Mouse (Mus musculus) urinary bladder, postnatal 36 days (tissue): ENCODE results near the gene Trappc2l.
"Not testable (repeated sequence)": the region's sequence is repeated elsewhere in the genome, so short reads cannot be mapped to it uniquely, and the experiment has no call there.

Experiments
- DNase-seq, 2 experiments: peaks; one replicate each; pipeline ENCODE4 v3.0.0; 2022; ENCODE audit warnings: low spot score in 2 of 2, mixed read lengths in 1 of 2

Gene Trappc2l

GRCm38 (mm10) chr8:122624653-122625052 lies 13.2 kb downstream of the Trappc2l start:
- no peak for DNase-seq

- no peak for DNase-seq
Measured at GRCm38 (mm10) chr8:122625811-122626210, 14.4 kb downstream of the Trappc2l start.

- DNase-seq: no peak
Measured at GRCm38 (mm10) chr8:122626896-122627295, 15.5 kb downstream of the Trappc2l start.

- DNase-seq: no peak
Measured at GRCm38 (mm10) chr8:122629388-122629787, 17.9 kb downstream of the Trappc2l start.

GRCm38 (mm10) chr8:122630696-122631095 lies 19.3 kb downstream of the Trappc2l start:
- no peak for DNase-seq

GRCm38 (mm10) chr8:122632134-122632533 lies 20.7 kb downstream of the Trappc2l start:
- not testable (repeated sequence) for DNase-seq

- DNase-seq: no peak
Measured at GRCm38 (mm10) chr8:122633205-122633604, 21.8 kb downstream of the Trappc2l start.

GRCm38 (mm10) chr8:122635878-122636802 lies 24.7 kb downstream of the Trappc2l start:
- peak; percentile 38 to 57 for DNase-seq

GRCm38 (mm10) chr8:122636803-122637175 lies 25.3 kb downstream of the Trappc2l start:
- DNase-seq: no peak

GRCm38 (mm10) chr8:122637230-122637629 lies 25.8 kb downstream of the Trappc2l start:
- no peak for DNase-seq

GRCm38 (mm10) chr8:122638601-122639000 lies 27.2 kb downstream of the Trappc2l start:
- DNase-seq: no peak

GRCm38 (mm10) chr8:122639521-122640248 lies 28.2 kb downstream of the Trappc2l start:
- peak; percentile 37 to 38 for DNase-seq

GRCm38 (mm10) chr8:122640825-122641224 lies 29.4 kb downstream of the Trappc2l start:
- no peak for DNase-seq

GRCm38 (mm10) chr8:122641406-122641805 lies 30.0 kb downstream of the Trappc2l start:
- DNase-seq: no peak

GRCm38 (mm10) chr8:122642071-122642470 lies 30.6 kb downstream of the Trappc2l start:
- no peak for DNase-seq

GRCm38 (mm10) chr8:122644175-122644954 lies 32.9 kb downstream of the Trappc2l start:
- no peak for DNase-seq

- DNase-seq: no peak
Measured at GRCm38 (mm10) chr8:122646337-122646736, 34.9 kb downstream of the Trappc2l start.

- no peak for DNase-seq
Measured at GRCm38 (mm10) chr8:122648192-122648970, 36.9 kb downstream of the Trappc2l start.

GRCm38 (mm10) chr8:122651326-122651921 lies 40.0 kb downstream of the Trappc2l start:
- no peak for DNase-seq

GRCm38 (mm10) chr8:122652643-122653042 lies 41.2 kb downstream of the Trappc2l start:
- no peak for DNase-seq

- DNase-seq: peak in 1 of 2 experiments; percentile 26
Measured at GRCm38 (mm10) chr8:122654768-122655167, 43.3 kb downstream of the Trappc2l start.
